Mouse (Mus musculus) adrenal gland, postnatal 0 days (tissue): ENCODE data around the gene Tagln3. TPM values are rescaled to one million over a fixed set of nuclear protein-coding genes. Genes with fewer than 3 reads are reported as not detected.

Experiments used
- polyA plus RNA-seq: library from polyadenylated mRNA; unstranded; fragments of >200 nt; fragmentation: Nextera tagmentation; extraction: Ambion mirVana; gene quantifications from 2 replicates; pipeline ENCODE4 v1.2.1, GENCODE M21; 2015

The Tagln3 gene
- 42.8 and 105 TPM in 2 replicates for polyA plus RNA-seq

DNA sequence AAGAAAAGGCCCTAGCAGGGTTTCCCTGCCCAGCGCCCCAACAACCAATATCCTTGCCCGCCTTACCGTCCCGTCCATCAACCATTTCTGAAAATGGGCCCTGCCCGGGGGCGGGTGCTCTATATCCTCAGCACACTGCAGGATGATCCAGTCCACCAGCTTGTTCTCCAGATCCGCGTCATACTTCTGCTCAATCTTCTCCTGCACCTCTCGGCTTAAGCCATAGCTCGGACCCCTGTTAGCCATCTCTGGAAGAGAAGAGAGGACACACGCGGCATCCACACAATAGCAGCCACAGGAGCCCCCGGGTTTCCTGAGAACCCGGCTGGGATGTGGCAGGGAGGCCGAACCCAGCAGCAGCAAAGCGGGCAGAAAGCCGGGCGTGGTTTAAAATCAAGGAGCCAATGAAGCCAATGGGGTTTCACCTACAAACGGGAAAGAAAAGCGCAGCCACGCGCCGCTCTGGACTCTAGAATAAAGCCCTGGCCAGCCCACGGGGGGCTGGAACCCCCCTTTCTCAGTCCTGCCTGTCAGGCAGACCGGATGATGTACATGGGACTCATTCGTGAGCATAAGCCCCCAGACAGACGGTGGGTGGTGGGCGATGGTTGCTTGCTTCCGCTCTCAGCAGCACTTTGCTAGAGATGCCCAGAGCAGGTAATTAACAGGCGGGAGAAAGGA, at the start of gene Tagln3:
Gene Tagln3 (minus strand): TSS at position 548 of the 681 bp plus-strand sequence.

GRCm38 (mm10) chr16:45742615-45743476, 18.4 kb upstream of the Tagln3 start, which contains the start of gene Abhd10:
Gene Abhd10 (minus strand): TSS chr16:45742955.

DNA sequence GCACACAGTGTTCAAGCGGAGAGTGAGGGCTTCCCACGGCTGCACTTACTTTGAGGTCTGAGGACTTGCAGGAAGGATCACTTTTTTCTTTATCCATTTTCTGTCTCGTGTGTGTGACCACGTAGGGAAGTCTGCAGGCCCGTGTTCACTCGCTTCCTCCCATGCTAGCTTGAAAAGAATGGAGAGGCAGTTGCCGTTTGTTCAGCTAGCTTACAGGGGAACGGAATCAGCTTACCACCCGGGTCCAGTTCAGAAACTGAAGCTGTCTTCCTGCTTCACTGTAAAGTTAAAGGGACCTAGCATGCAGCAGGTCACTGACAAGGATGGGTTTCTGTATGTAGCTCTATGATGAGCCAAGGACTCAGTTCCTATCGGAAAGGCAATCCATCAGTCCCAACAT, 30.9 kb downstream of the Tagln3 start, which contains the start of gene Tmprss7:
Gene Tmprss7 (minus strand): TSS at position 101 of the 400 bp plus-strand sequence.

Other genes with a start within 250 kb of the Tagln3 start
- 0.10 TPM in 1 of 2 replicates, not detected in the other for gene Gm609, start 231.6 kb downstream of the Tagln3 start, polyA plus RNA-seq
- 0.21 and 0.24 TPM in 2 replicates for gene Gm17783, start 192.6 kb downstream of the Tagln3 start, polyA plus RNA-seq
- not detected in 2 replicates for gene Slc9c1, start 189.3 kb downstream of the Tagln3 start, polyA plus RNA-seq
- gene Gcsam, start 114.2 kb downstream of the Tagln3 start, polyA plus RNA-seq = 0.41 and 0.69 TPM in 2 replicates
- 0.08 and 0.16 TPM in 2 replicates for gene BC016579, start 70.5 kb downstream of the Tagln3 start, polyA plus RNA-seq
- 0.10 and 0.25 TPM in 2 replicates for gene Tmprss7, start 30.9 kb downstream of the Tagln3 start, polyA plus RNA-seq
- gene Abhd10, start 18.3 kb upstream of the Tagln3 start, polyA plus RNA-seq = 35.5 and 49.3 TPM in 2 replicates
- gene Phldb2, start 229.0 kb upstream of the Tagln3 start, polyA plus RNA-seq = 19.5 and 32.4 TPM in 2 replicates